Mouse (Mus musculus) limb, embryonic 13.5 days (tissue): Measurements from ENCODE around the gene Gng8. TPM values are rescaled to one million over a fixed set of nuclear protein-coding genes. Genes with fewer than 3 reads are reported as not detected.
A peak's percentile ranks its signal among the peaks of the same experiment; 100 is the strongest.

Experiments used
- ATAC-seq: fragments of 200-750 bp; cut with Nextera tagmentation; 2 replicates; pipeline ENCODE4 v1.8.0; 2017; ENCODE audit warnings: low read depth, moderate number of reproducible peaks, moderate TSS enrichment; ENCODE audit not compliant: low FRiP score
- H3K27ac ChIP-seq: fragments of 300-500 bp; sonication (generic); 2 replicates; pipeline ENCODE4 v1.5.1; 2015; ENCODE audit warnings: inconsistent platforms, mild to moderate bottlenecking, moderate library complexity
- H3K27me3 ChIP-seq: fragments of 300-500 bp; sonication (generic); 2 replicates; pipeline ENCODE4 v1.6.1; 2015; ENCODE audit warnings: mild to moderate bottlenecking, inconsistent platforms
- H3K36me3 ChIP-seq: fragments of 300-500 bp; sonication (generic); 2 replicates; pipeline ENCODE4 v1.6.1; 2015; ENCODE audit warnings: inconsistent platforms, mild to moderate bottlenecking, moderate library complexity
- H3K4me1 ChIP-seq: fragments of 300-500 bp; sonication (generic); 2 replicates; pipeline ENCODE4 v1.6.1; 2015; ENCODE audit warnings: inconsistent platforms
- H3K4me2 ChIP-seq: fragments of 300-500 bp; sonication (generic); replicated peaks from 2 replicates; pipeline ENCODE4 v1.6.1; 2015; ENCODE audit warnings: inconsistent platforms, mild to moderate bottlenecking, moderate library complexity
- H3K4me3 ChIP-seq: fragments of 300-500 bp; sonication (generic); 2 replicates; pipeline ENCODE4 v1.5.1; 2015; ENCODE audit warnings: moderate library complexity, mild to moderate bottlenecking, inconsistent platforms
- H3K9ac ChIP-seq: fragments of 300-500 bp; sonication (generic); 2 replicates; pipeline ENCODE4 v1.6.1; 2015; ENCODE audit warnings: mild to moderate bottlenecking, inconsistent platforms
- H3K9me3 ChIP-seq: fragments of 300-500 bp; sonication (generic); 2 replicates; pipeline ENCODE4 v1.6.1; 2016; ENCODE audit warnings: inconsistent platforms
- WGBS: fragments of 180-500 bp; shearing (Covaris S2); methylation state at CpG from one replicate; pipeline ENCODE4 v1.1.7; 2015; 5-methylcytosine and 5-hydroxymethylcytosine counted together
- polyA plus RNA-seq: library from polyadenylated mRNA; unstranded; fragments of >200 nt; fragmentation: Nextera tagmentation; extraction: Ambion mirVana; gene quantifications from 2 replicates; pipeline ENCODE4 v1.2.1, GENCODE M21; 2015

Gng8 gene
- polyA plus RNA-seq, 1 experiment from 2014 or later = 16.0 TPM

DNA sequence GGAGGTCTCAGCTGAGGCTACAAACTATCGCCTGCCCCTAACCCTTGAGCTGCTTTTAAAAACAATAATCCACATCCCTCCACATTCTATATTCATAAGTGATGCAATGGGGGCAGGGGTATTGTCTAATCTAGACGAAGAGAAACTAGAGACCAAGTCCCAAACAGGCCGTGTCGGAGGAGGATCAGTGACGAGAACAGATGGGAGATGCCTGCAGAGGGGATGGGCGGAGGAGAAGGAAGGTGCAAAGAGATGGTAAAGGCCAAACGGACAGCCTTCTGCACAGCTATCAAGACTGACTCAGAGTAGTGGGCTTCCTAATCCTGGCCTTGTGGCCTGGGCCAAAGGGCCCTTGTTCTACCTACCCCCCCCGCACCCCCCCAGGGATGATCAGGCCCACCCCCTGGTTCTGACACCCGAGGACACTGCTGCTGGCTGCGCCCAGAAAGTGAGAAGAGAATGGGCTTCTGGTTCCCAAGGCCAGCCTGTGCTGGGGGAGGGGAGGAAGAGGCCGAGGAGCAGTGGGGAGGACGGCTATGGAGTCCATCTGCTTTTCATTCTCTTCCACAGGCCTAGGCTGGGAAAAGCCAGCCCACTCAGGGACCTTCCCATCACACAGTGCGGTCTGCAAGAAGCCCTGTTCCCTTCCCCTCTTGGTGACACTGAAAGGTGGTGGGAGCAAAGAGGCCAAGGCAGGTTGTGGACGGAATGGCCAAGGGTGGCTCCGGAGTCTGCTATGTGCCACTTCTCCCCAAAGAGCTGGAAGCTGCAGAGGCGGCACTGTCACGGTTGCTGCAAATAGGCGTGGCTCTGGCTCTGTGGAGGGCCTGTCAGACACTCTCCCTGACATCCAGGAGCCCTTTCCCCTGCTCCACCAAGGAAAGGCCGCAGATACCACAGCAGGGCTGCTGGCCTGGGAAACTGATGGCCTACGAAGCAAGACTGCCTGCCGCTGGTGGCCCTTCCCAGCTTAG is 29.5 kb downstream of the Gng8 start:
- Histone ChIP-seq H3K4me1 (peaks cover 39% of the 10 kb centered on the region), H3K9ac (peak overlapping the region; percentile 93), H3K36me3 (peaks cover 39% of the 10 kb centered on the region), H3K27me3 (no peaks in the 10 kb centered on the region), H3K4me3 (peak overlapping the region; percentile 75), H3K9me3 (no peaks in the 10 kb centered on the region), H3K4me2 (peak overlapping the region; percentile 93), H3K27ac (peak overlapping the region; percentile 90)
- no peak for ATAC-seq
- 37% methylated on average over 21 of the region's 21 CpGs for WGBS

GRCm38 (mm10) chr7:16921881-16922335 is 30.3 kb downstream of the Gng8 start:
- peak overlapping the region; percentile 75 for H3K4me3 ChIP-seq
- no peak for ATAC-seq
- H3K36me3 ChIP-seq = peaks cover 31% of the 10 kb centered on the region
- no peaks in the 10 kb centered on the region for H3K9me3 ChIP-seq
- peak overlapping the region; percentile 93 for H3K4me2 ChIP-seq
- H3K27me3 ChIP-seq = no peaks in the 10 kb centered on the region
- peaks cover 39% of the 10 kb centered on the region for H3K4me1 ChIP-seq
- 47% methylated on average over 6 of the region's 6 CpGs for WGBS
- peak overlapping the region; percentile 90 for H3K27ac ChIP-seq
- peak overlapping the region; percentile 93 for H3K9ac ChIP-seq

DNA sequence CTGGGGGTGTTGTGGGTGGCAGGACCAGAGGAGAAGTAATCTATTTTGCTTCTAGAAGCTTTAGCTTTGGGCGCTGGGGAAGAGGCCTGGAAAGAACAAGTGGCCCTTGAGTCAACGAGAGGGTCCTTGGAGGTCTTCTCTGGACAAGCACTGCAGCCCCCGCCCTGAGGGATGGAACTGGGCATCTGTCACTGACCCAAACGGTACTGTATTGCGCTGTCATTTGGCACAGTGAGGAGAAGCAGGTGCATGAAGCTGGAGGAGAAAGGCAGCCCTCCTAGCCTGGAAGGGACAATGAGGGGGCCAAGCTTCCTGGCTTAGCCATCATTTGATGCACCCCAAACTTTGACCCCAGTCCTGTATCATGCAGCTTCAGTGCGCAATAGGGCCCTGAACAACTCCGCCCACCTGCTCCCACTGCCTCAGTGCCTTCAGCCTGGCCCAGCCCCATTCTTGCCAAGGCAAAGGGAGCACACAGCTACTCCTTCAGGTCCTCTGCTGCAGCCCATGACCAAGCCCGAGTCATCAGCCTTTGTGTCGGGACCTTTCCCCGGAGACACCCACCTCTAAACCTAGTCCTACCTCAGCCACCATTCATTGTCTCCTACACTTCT is 30.9 kb downstream of the Gng8 start:
- Histone ChIP-seq H3K36me3 (peaks cover 25% of the 10 kb centered on the region), H3K4me3 (peak overlapping the region; percentile 75), H3K9me3 (no peaks in the 10 kb centered on the region), H3K4me2 (peak overlapping the region; percentile 93), H3K27me3 (no peaks in the 10 kb centered on the region), H3K27ac (peak overlapping the region; percentile 90), H3K4me1 (peaks cover 39% of the 10 kb centered on the region), H3K9ac (peak overlapping the region; percentile 93)
- 56% methylated on average over 10 of the region's 10 CpGs for WGBS
- ATAC-seq = no peak

DNA sequence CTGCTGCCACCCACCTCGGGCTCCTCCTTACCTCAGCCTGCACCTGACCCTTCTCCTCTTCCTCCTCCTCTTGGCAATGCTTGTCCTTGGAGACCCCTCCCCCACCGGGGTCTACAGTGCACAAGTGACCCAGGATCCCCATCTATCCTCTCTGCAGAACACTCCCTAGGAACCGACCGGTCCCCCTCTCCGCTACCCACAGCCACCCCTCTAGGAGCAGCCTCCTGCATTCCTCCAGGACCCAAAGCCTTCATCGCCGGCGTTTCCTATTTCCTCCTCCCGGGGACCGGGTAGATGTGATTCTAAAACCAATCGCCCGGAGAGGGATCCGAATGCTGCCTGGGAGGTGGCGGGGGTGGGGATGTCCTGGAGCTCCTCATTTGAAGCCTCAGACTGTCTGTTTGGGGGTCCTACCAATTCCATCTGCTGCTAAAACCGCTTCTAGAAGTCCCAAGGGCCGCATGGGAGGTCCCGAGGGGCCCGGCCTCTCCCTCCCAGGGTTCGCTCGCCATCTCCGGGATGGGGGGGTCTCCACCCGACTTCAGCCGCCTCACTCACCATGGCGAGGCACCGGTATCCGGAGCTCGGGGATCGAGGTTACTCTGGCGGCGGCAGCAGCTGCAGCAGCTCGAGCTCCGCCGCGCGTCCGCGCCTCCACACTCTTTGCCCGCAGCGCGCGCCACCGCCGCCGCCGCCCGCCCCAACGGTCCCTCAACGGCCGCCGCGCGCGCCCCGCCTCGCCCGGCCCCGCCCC is 31.9 kb downstream of the Gng8 start:
- peak overlapping the region; percentile 75 for H3K4me3 ChIP-seq
- H3K36me3 ChIP-seq = peaks cover 16% of the 10 kb centered on the region
- H3K27ac ChIP-seq = peak overlapping the region; percentile 90
- peak overlapping the region; percentile 93 for H3K9ac ChIP-seq
- H3K27me3 ChIP-seq = no peaks in the 10 kb centered on the region
- under 1% methylated on average over 57 of the region's 57 CpGs for WGBS
- H3K9me3 ChIP-seq = no peaks in the 10 kb centered on the region
- no peak for ATAC-seq
- H3K4me1 ChIP-seq = peaks cover 39% of the 10 kb centered on the region
- peak overlapping the region; percentile 93 for H3K4me2 ChIP-seq

DNA sequence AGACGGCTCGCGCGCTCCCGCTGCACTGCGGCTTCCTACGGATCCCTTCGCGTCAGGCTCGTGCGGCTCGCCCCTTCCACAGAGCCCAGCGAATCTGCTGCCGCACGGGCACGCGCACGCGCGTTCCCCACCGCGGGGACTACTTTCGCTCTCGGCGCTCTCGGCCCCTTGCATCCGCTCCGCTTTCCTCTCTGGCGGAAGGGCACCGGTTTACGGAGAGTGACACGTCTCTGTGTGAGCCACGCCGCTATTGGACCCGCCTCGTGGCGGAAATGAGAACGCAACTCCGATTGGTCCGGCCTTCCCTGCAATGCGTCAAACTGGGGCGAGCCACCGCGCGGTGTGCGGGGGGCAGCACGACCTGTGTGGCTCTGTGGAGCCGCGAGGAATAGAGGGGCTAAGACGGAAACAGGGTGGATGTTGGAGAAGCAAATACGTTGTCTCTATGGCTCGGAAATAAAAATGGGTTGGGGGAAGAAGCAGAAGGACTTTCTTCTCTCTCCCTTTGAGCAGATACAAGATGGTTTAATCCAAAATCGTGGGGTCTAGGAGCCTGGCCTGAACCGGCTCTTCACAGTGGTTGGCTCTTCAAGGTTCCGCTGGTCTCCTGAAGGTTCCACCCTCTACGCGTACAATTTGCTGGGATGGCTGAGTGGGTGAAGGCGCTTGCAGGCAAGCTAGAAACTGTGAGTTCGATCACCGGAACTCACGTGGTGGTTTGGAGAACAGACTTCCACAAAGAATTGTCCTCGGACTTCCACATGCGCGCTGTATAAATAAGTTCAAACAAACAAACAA is 32.6 kb downstream of the Gng8 start, which contains the start of gene Calm3:
Gene Calm3 (minus strand): TSS at position 78 of the 798 bp plus-strand sequence.
- 3% methylated on average over 62 of the region's 64 CpGs for WGBS
- peak; percentile 93 for ATAC-seq

GRCm38 (mm10) chr7:16928341-16928740 is 36.8 kb downstream of the Gng8 start:
- ATAC-seq = no peak

More for the DNA sequence above, 32.6 kb downstream of the Gng8 start, which contains the start of gene Calm3:
- Histone ChIP-seq H3K27ac (peak within 1 kb of the TSS; percentile 95), H3K4me1 (peaks cover 38% of the 10 kb centered on the region), H3K9me3 (no peaks in the 10 kb centered on the region), H3K36me3 (peaks cover 8% of the 10 kb centered on the region), H3K9ac (peak within 1 kb of the TSS; percentile 93), H3K27me3 (no peaks in the 10 kb centered on the region), H3K4me2 (peak within 1 kb of the TSS; percentile 93), H3K4me3 (peak within 1 kb of the TSS; percentile 75)

DNA sequence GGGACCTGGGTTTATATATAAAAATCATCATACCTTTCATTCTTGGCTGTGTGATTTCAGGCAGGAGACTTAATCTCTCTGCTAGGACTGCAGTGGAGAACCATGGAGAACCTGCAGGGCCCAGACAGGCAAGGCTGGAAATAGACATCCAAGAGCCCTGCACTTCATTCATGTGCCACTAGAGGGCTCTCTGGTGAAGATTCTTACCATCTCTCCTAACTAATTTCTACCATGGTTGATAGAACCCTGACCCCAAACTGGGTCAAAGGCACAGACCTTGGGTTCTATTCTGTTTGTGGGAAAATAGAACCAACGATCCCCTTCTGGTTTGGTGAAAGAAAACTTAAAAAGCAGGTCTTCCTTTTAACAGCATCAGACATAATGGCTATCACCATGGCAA is 39.3 kb downstream of the Gng8 start:
- no peaks in the 10 kb centered on the region for H3K27me3 ChIP-seq
- no peak for ATAC-seq
- H3K36me3 ChIP-seq = no peaks in the 10 kb centered on the region
- no peak overlapping the region for H3K4me2 ChIP-seq
- no peak overlapping the region for H3K9ac ChIP-seq
- no peak overlapping the region for H3K27ac ChIP-seq
- no peak overlapping the region for H3K4me3 ChIP-seq
- no peaks in the 10 kb centered on the region for H3K9me3 ChIP-seq
- H3K4me1 ChIP-seq = 0 out of 2 replicates have a peak, but pooled peaks cover 3% of the 10 kb centered on the region
- WGBS = 12% methylated on average over 1 of the region's 1 CpGs

More at GRCm38 (mm10) chr7:16928341-16928740, 36.8 kb downstream of the Gng8 start:
- H3K9ac ChIP-seq = no peak overlapping the region
- H3K4me3 ChIP-seq = no peak overlapping the region
- H3K27me3 ChIP-seq = no peaks in the 10 kb centered on the region
- 46% methylated on average over 2 of the region's 2 CpGs for WGBS
- H3K36me3 ChIP-seq = no peaks in the 10 kb centered on the region
- no peaks in the 10 kb centered on the region for H3K9me3 ChIP-seq
- H3K4me1 ChIP-seq = 0 out of 2 replicates have a peak, but pooled peaks cover 3% of the 10 kb centered on the region
- no peak overlapping the region for H3K27ac ChIP-seq
- H3K4me2 ChIP-seq = no peak overlapping the region

- 18% methylated on average over 14 of the region's 14 CpGs for WGBS
- peak; percentile 74 for ATAC-seq
- no peaks in the 10 kb centered on the region for H3K9me3 ChIP-seq
- no peak overlapping the region for H3K4me2 ChIP-seq
- no peaks in the 10 kb centered on the region for H3K27me3 ChIP-seq
- H3K36me3 ChIP-seq = no peaks in the 10 kb centered on the region
- no peak overlapping the region for H3K9ac ChIP-seq
- no peak overlapping the region for H3K27ac ChIP-seq
- H3K4me3 ChIP-seq = no peak overlapping the region
- H3K4me1 ChIP-seq = 0 out of 2 replicates have a peak, but pooled peaks cover 3% of the 10 kb centered on the region
These were observed 40.5 kb downstream of the Gng8 start for GRCm38 (mm10) chr7:16931968-16932627.

DNA sequence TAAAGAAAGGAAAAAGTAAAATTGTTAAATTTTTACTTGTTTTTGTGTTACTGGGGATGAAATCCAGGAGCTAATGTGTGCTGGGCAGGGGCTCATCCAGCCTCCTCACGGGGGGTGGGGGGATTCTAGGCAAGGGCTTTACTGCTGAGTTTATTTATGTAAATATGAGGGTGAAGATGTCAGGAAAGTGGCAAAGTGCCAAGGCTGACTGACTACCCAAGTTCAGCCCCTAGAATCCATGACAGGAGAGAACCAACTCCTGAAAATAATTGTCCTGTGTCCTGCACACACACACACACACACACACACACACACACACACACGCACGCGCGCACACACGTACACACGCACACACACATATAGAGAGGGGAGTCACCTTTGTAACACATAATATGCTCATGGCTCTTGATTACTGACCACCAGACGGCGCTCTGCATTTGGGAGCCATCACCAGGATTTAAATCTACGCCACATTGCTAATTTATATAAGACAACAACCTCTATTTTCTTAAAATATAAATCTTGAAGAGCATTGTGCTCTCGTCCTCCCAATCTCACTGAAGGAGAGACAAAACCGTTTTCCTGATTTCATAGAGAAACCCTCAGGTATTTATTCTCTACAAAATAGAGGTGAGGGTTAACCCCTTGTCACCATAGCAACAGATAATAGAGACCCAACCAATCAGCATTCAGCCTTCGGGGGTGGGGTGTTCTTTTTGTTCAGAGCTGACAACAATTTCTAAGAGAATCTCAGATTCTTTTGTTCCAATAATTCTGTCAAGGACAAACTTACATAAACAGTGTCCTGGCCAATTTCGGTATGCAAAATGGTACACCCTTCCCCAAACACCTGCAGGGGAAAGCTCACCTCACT is 41.4 kb downstream of the Gng8 start:
- H3K4me3 ChIP-seq = no peak overlapping the region
- H3K4me2 ChIP-seq = no peak overlapping the region
- 0 out of 2 replicates have a peak, but pooled peaks cover 3% of the 10 kb centered on the region for H3K4me1 ChIP-seq
- H3K27ac ChIP-seq = no peak overlapping the region
- 50% methylated on average over 14 of the region's 14 CpGs for WGBS
- H3K36me3 ChIP-seq = no peaks in the 10 kb centered on the region
- no peaks in the 10 kb centered on the region for H3K9me3 ChIP-seq
- no peak for ATAC-seq
- H3K9ac ChIP-seq = no peak overlapping the region
- H3K27me3 ChIP-seq = no peaks in the 10 kb centered on the region

DNA sequence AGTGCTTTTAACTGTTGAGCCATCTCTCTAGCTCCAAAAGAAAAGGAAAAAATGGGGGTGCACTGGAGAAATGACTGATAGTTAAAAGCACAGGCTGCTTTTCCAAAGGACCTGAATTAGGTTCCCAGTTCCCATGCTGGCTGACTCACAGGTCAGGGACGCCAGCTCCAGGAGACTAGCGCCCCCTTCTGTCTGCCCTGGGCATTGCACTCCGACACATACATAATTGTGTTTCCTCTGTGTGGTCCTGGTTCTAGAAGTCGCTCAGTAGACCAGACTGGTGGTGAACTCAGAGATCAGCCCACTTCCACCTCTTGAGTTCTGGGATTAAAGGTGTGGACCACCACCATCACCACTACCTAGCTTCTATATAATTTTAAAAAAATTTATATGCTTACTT is 45.7 kb downstream of the Gng8 start:
- WGBS = 43% methylated on average over 4 of the region's 4 CpGs
- no peak for ATAC-seq
- H3K36me3 ChIP-seq = no peaks in the 10 kb centered on the region
- peaks cover 24% of the 10 kb centered on the region for H3K4me1 ChIP-seq
- H3K9ac ChIP-seq = no peak overlapping the region
- no peak overlapping the region for H3K4me3 ChIP-seq
- no peaks in the 10 kb centered on the region for H3K9me3 ChIP-seq
- no peaks in the 10 kb centered on the region for H3K27me3 ChIP-seq
- no peak overlapping the region for H3K27ac ChIP-seq
- H3K4me2 ChIP-seq = no peak overlapping the region
